Mouse (Mus musculus) kidney, postnatal 0 days (tissue): ENCODE data around the gene Tmprss11e. TPM values are rescaled to one million over a fixed set of nuclear protein-coding genes. Genes with fewer than 3 reads are reported as not detected.

Experiments used
- ATAC-seq: fragments of 200-750 bp; cut with Nextera tagmentation; replicated peaks from 2 replicates; pipeline ENCODE4 v1.8.0; 2017; ENCODE audit warnings: low read depth, moderate number of reproducible peaks, moderate TSS enrichment, moderate library complexity; ENCODE audit not compliant: low FRiP score
- DNase-seq: peaks from one replicate; pipeline ENCODE4 v3.0.0-alpha.2; 2016; ENCODE audit warnings: low spot score
- H3K27ac ChIP-seq: fragments of 300-500 bp; sonication (generic); 2 replicates; pipeline ENCODE4 v1.5.1; 2014; ENCODE audit warnings: mild to moderate bottlenecking
- H3K27me3 ChIP-seq: fragments of 300-500 bp; sonication (generic); 2 replicates; pipeline ENCODE4 v1.6.1; 2014; ENCODE audit warnings: low read length, mixed read lengths; ENCODE audit not compliant: insufficient read depth
- H3K36me3 ChIP-seq: fragments of 300-500 bp; sonication (generic); 2 replicates; pipeline ENCODE4 v1.6.1; 2014; ENCODE audit warnings: low read length, mixed read lengths; ENCODE audit not compliant: insufficient read depth
- H3K4me1 ChIP-seq: fragments of 300-500 bp; sonication (generic); replicated peaks from 2 replicates; pipeline ENCODE4 v1.6.1; 2014; ENCODE audit warnings: antibody characterized with exemption, low read length, mixed read lengths; ENCODE audit not compliant: insufficient read depth
- H3K4me2 ChIP-seq: fragments of 300-500 bp; sonication (generic); 2 replicates; pipeline ENCODE4 v1.6.1; 2014; ENCODE audit warnings: mild to moderate bottlenecking, low read length, moderate library complexity, mixed read lengths
- H3K4me3 ChIP-seq: fragments of 300-500 bp; sonication (generic); replicated peaks from 2 replicates; pipeline ENCODE4 v1.5.1; 2014; ENCODE audit warnings: low read depth, low read length
- H3K9ac ChIP-seq: fragments of 300-500 bp; sonication (generic); 2 replicates; pipeline ENCODE4 v1.6.1; 2014; ENCODE audit warnings: low read depth, low read length
- H3K9me3 ChIP-seq: fragments of 300-500 bp; sonication (generic); replicated peaks from 2 replicates; pipeline ENCODE4 v1.6.1; 2016; ENCODE audit warnings: low read length, inconsistent platforms, mixed read lengths
- CTCF ChIP-seq: IDR thresholded peaks from 2 replicates; pipeline ENCODE4 v1.5.1; 2016; ENCODE audit warnings: antibody characterized with exemption, low read depth, mild to moderate bottlenecking, moderate library complexity
- WGBS: fragments of 180-500 bp; shearing (Covaris S2); extraction: QIAGEN DNeasy Blood & Tissue Kit; methylation state at CpG from one replicate; pipeline ENCODE4 v1.1.7; 2014; 5-methylcytosine and 5-hydroxymethylcytosine counted together
- polyA plus RNA-seq: library from polyadenylated mRNA; unstranded; fragments of >200 nt; fragmentation: Nextera tagmentation; extraction: Ambion mirVana; gene quantifications from 2 replicates; pipeline ENCODE4 v1.2.1, GENCODE M21; 2015

Gene Tmprss11e
- polyA plus RNA-seq, 1 experiment from 2014 or later: not detected

- DNase-seq (no peak), ATAC-seq (no peak)
- 62% methylated on average over 4 of the region's 4 CpGs for WGBS
- H3K9me3 ChIP-seq: no peaks in the 10 kb centered on the region
- H3K4me3 ChIP-seq: no peak overlapping the region
- H3K4me1 ChIP-seq: no peaks in the 10 kb centered on the region
- H3K27me3 ChIP-seq: no peaks in the 10 kb centered on the region
- no peaks in the 10 kb centered on the region for H3K36me3 ChIP-seq
- H3K9ac ChIP-seq: no peak overlapping the region
- TF ChIP-seq CTCF: no peak
- H3K4me2 ChIP-seq: no peak overlapping the region
- H3K27ac ChIP-seq: no peak overlapping the region
These were observed 15.0 kb downstream of the Tmprss11e start for GRCm38 (mm10) chr5:86730587-86730986.

- no peak for DNase-seq
- 62% methylated on average over 6 of the region's 6 CpGs for WGBS
These were observed 17.0 kb downstream of the Tmprss11e start for GRCm38 (mm10) chr5:86728574-86728973.

GRCm38 (mm10) chr5:86727033-86727432 is 18.6 kb downstream of the Tmprss11e start:
- H3K9ac ChIP-seq: no peak overlapping the region
- 61% methylated on average over 9 of the region's 9 CpGs for WGBS
- DNase-seq: no peak

More at GRCm38 (mm10) chr5:86728574-86728973, 17.0 kb downstream of the Tmprss11e start:
- Histone ChIP-seq H3K4me3 (no peak overlapping the region), H3K4me2 (no peak overlapping the region), H3K27me3 (no peaks in the 10 kb centered on the region), H3K9me3 (no peaks in the 10 kb centered on the region), H3K9ac (no peak overlapping the region), H3K36me3 (no peaks in the 10 kb centered on the region), H3K27ac (no peak overlapping the region), H3K4me1 (no peaks in the 10 kb centered on the region)
- TF ChIP-seq CTCF: no peak
- ATAC-seq: no peak

GRCm38 (mm10) chr5:86725021-86725420 is 20.6 kb downstream of the Tmprss11e start:
- H3K4me1 ChIP-seq: no peaks in the 10 kb centered on the region
- no peak overlapping the region for H3K4me3 ChIP-seq
- no peak overlapping the region for H3K9ac ChIP-seq
- H3K36me3 ChIP-seq: no peaks in the 10 kb centered on the region
- H3K4me2 ChIP-seq: no peak overlapping the region
- DNase-seq (no peak), ATAC-seq (no peak)
- TF ChIP-seq CTCF: no peak
- H3K27me3 ChIP-seq: no peaks in the 10 kb centered on the region
- no peaks in the 10 kb centered on the region for H3K9me3 ChIP-seq
- no peak overlapping the region for H3K27ac ChIP-seq

More at GRCm38 (mm10) chr5:86727033-86727432, 18.6 kb downstream of the Tmprss11e start:
- Histone ChIP-seq H3K4me3 (no peak overlapping the region), H3K36me3 (no peaks in the 10 kb centered on the region), H3K9me3 (no peaks in the 10 kb centered on the region), H3K4me2 (no peak overlapping the region), H3K27ac (no peak overlapping the region), H3K27me3 (no peaks in the 10 kb centered on the region), H3K4me1 (no peaks in the 10 kb centered on the region)
- no peak for TF ChIP-seq CTCF
- ATAC-seq: no peak

- H3K36me3 ChIP-seq: no peaks in the 10 kb centered on the region
- H3K27ac ChIP-seq: no peak overlapping the region
- ATAC-seq (no peak), DNase-seq (no peak)
- TF ChIP-seq CTCF: no peak
- H3K4me1 ChIP-seq: no peaks in the 10 kb centered on the region
- no peak overlapping the region for H3K4me2 ChIP-seq
- 61% methylated on average over 2 of the region's 2 CpGs for WGBS
- no peak overlapping the region for H3K9ac ChIP-seq
- no peaks in the 10 kb centered on the region for H3K9me3 ChIP-seq
- no peaks in the 10 kb centered on the region for H3K27me3 ChIP-seq
- no peak overlapping the region for H3K4me3 ChIP-seq
These were observed 22.7 kb downstream of the Tmprss11e start for GRCm38 (mm10) chr5:86722820-86723460.

GRCm38 (mm10) chr5:86714967-86715366 is 30.6 kb downstream of the Tmprss11e start:
- no peak for ATAC-seq
- Histone ChIP-seq H3K4me3 (no peak overlapping the region), H3K27me3 (no peaks in the 10 kb centered on the region), H3K27ac (no peak overlapping the region), H3K36me3 (no peaks in the 10 kb centered on the region), H3K4me1 (no peaks in the 10 kb centered on the region), H3K9ac (no peak overlapping the region), H3K4me2 (no peak overlapping the region), H3K9me3 (no peaks in the 10 kb centered on the region)
- 82% methylated on average over 2 of the region's 2 CpGs for WGBS
- TF ChIP-seq CTCF: no peak
- no peak for DNase-seq

GRCm38 (mm10) chr5:86704923-86705322 is 40.7 kb downstream of the Tmprss11e start:
- DNase-seq (peak; percentile 6), ATAC-seq (no peak)
- WGBS: 74% methylated on average over 3 of the region's 3 CpGs
- Histone ChIP-seq H3K4me3 (no peak overlapping the region), H3K27me3 (no peaks in the 10 kb centered on the region), H3K27ac (no peak overlapping the region), H3K9ac (no peak overlapping the region), H3K4me1 (no peaks in the 10 kb centered on the region), H3K9me3 (no peaks in the 10 kb centered on the region), H3K36me3 (no peaks in the 10 kb centered on the region), H3K4me2 (no peak overlapping the region)
- peak; percentile 27; the same call in 1 of the 2 replicates for TF ChIP-seq CTCF
